Mouse (Mus musculus): Measurements from ENCODE around the gene Dvl1. TPM values are rescaled to one million over a fixed set of nuclear protein-coding genes. Genes with fewer than 3 reads are reported as not detected.

Dvl1 gene
- 10 to 100 TPM; 72.9 to 75.8 TPM for total RNA-seq (2021)
- long read RNA-seq, experiment 1, transcript Dvl1-201 (15 exons, 3,358 nt) = major isoform, 56 of 146 reads
- long read RNA-seq, experiment 1, partial matches to known transcripts = 7 of 146 reads
- long read RNA-seq, experiment 1, other reads (novel, unspliced or antisense) = 81 of 146 reads
- long read RNA-seq, experiment 2, transcript Dvl1-201 (15 exons, 3,358 nt) = major isoform, 56 of 177 reads
- long read RNA-seq, experiment 2, transcript Dvl1-206 (14 exons, 3,284 nt) = minor isoform, 7 of 177 reads
- long read RNA-seq, experiment 2, partial matches to known transcripts = 31 of 177 reads
- long read RNA-seq, experiment 2, other reads (novel, unspliced or antisense) = 83 of 177 reads

DNA sequence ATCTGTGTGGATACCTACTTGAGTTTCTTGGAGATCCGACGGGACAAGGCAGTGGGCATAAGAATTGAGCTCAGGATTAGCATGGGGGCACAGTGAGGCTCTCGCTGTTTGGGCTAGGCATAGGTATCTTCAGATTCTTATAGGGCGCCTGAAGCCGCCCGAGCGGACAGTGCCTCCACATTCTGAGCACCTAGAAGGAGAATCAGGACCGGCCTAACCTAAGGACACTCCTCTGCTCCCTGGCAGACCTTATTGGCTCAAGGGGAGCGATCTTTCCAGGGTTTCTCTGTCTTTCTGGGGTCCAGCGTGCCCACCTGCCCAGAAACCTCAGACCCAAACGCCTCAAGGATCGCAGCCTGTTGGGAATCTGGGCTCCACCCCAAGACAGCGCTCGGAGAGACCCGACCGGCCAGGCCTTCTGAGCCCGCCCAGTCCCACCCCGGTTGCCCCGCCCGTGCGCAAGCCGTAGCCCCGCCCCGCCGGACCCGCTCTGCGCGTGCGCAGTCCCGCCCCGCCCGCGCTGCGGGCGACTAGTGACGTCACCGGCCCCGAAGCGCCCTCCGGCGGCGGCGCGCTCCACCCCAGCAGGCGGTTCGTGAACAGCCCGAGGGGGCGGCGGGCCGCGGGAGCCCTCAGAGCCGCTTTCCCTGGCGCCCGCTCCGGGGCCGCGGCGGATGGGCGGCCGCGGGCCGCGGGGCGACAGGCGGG lies at the start of gene Dvl1:
Gene Dvl1, plus strand, starts transcription at position 532 of the 708 bp plus-strand sequence.
- peak; percentile 94 to 95 for DNase-seq (ENCODE audit: low spot score in 2 of 2)

- DNase-seq (ENCODE audit: low spot score in 2 of 2) = no peak
Measured at GRCm38 (mm10) chr4:155802075-155802474, 45.1 kb upstream of the Dvl1 start.

DNA sequence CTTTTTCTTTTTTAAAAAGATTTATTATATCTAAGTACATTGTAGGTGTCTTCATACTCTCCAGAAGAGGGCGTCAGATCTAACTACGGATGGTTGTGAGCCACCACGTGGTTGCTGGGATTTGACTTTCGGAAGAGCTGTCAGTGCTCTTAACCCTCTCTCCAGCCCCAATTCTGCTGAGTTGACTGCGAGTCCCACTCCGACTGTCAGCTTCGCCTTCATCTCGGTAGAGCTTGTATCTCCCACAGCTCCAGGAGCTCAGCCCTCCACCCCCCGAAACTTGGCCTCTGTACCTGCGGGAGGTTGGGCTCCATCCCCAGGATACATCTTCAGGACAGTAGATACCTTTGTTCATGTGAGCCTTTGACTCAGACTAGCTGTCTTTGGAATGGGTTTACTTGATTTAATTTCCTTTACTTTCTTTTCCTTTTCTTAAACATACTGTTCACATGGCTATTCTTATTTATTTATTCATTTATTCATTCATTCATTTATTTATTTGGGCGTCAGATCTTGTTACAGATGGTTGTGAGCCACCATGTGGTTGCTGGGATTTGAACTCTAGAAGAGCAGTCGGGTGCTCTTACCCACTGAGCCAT lies 44.4 kb upstream of the Dvl1 start, which contains the start of gene Mrpl20:
Gene Mrpl20, plus strand, starts transcription at position 138 of the 599 bp plus-strand sequence.
- no peak for DNase-seq (ENCODE audit: low spot score in 2 of 2)

GRCm38 (mm10) chr4:155803340-155804041 lies 43.7 kb upstream of the Dvl1 start:
- DNase-seq (ENCODE audit: low spot score in 2 of 2) = peak; percentile 96 to 98

DNA sequence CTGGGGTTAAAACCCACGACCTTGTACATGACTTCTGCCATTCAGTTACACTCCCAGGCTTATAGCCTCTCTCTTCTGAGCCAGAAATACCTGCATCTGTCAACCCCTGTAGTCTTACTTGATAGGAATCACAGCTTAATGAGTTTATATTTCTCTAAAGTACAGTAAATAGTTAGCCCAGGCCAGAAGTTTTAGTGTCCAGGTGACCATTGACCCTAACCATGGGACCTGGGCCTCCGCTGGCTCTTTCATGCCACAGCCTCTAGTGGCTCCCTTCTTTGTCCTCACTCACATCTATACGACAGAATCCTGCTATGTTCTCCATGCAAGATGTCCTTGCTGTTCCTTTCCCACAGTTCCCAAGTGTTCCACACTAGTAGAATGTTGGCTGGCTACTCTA lies 39.4 kb upstream of the Dvl1 start:
- DNase-seq (ENCODE audit: low spot score in 2 of 2) = no peak

DNA sequence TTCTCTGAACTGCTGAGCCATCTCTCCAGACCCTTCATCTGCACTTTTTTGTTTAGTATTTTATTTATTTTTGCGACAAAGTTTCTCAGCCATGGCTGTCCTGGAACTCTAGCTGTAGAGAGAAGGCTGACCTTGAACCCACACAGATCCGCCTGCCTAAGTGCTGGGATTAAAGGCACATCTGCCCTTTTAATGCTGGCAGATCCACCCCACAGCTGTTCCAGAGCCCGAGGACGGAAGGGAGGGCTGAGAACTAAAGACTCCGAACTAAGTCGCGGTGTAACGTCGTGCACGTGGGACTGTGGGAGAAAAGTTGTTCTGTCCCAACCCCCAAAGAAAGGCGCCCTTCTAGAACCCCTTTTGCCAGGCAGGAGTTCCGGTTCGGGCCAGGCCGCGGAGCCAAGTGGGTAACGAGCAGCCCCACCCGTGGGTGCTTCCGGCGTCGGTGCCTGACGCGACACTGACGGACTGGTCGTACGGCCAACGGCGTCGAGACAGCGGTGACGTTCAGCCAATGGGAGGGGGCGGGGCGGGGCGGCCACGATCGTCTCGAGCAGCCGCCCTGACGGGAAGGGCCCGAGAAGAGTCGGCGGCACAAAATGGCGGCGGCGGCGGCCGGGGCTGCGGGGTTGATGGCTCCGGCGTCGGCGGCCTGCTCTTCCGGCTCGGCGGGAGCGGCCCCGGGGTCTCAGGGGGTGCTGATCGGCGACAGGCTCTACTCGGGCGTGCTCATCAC lies 35.1 kb upstream of the Dvl1 start, which contains the start of gene Ccnl2:
Gene Ccnl2, plus strand, starts transcription at position 561 of the 736 bp plus-strand sequence.
- peak; percentile 90 to 94 for DNase-seq (ENCODE audit: low spot score in 2 of 2)

- DNase-seq (ENCODE audit: low spot score in 2 of 2) = peak in 1 of 2 experiments; percentile 26
Measured at GRCm38 (mm10) chr4:155812665-155813181, 34.5 kb upstream of the Dvl1 start.

GRCm38 (mm10) chr4:155817533-155817932 lies 29.7 kb upstream of the Dvl1 start:
- DNase-seq (ENCODE audit: low spot score in 2 of 2) = no peak

DNA sequence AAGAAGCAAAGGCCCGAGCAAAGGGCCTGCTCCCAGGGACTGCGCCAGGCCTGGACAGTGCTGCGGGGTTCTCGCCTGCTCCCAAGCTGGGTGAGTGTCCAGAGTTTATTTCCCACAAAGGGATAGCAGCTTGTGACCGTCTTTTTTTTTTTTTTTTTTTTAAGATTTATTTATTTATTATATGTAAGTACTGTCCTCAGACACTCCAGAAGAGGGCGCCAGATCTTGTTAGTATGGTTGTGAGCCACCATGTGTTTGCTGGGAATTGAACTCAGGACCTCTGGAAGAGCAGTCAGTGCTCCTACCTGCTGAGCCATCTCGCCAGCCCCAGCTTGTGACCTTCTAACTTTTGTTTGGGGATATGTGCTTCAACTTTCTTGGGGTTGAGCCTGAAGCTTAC lies 26.2 kb upstream of the Dvl1 start:
- no peak for DNase-seq (ENCODE audit: low spot score in 2 of 2)

DNA sequence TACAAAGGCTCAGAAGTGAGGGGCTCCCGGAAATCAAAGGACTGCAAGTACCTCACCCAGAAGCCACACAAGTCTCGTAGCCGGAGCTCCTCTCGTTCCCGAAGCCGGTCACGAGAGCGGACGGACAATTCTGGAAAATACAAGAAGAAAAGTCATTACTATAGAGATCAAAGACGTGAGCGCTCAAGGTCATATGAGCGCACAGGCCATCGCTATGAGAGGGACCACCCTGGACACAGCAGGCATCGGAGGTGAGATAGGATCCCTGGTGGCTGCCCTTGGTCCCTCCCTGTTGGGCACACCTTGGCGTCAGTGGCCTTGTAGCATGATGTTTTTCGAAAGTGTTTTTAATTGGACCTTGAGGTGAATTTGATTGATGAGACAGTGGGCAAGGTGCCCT lies 23.8 kb upstream of the Dvl1 start:
- DNase-seq (ENCODE audit: low spot score in 2 of 2) = no peak

GRCm38 (mm10) chr4:155829866-155830265 lies 17.3 kb upstream of the Dvl1 start:
- no peak for DNase-seq (ENCODE audit: low spot score in 2 of 2)

- no peak for DNase-seq (ENCODE audit: low spot score in 2 of 2)
Measured at GRCm38 (mm10) chr4:155830596-155830995, 16.6 kb upstream of the Dvl1 start.

- peak; percentile 96 to 97 for DNase-seq (ENCODE audit: low spot score in 2 of 2)
Measured at GRCm38 (mm10) chr4:155831205-155831766, 15.9 kb upstream of the Dvl1 start, which contains the start of gene Aurkaip1. Gene Aurkaip1, plus strand, starts transcription at chr4:155831272.

- no peak for DNase-seq (ENCODE audit: low spot score in 2 of 2)
Measured at GRCm38 (mm10) chr4:155831831-155832230, 15.4 kb upstream of the Dvl1 start.

- no peak for DNase-seq (ENCODE audit: low spot score in 2 of 2)
Measured at GRCm38 (mm10) chr4:155832321-155832720, 14.9 kb upstream of the Dvl1 start.

DNA sequence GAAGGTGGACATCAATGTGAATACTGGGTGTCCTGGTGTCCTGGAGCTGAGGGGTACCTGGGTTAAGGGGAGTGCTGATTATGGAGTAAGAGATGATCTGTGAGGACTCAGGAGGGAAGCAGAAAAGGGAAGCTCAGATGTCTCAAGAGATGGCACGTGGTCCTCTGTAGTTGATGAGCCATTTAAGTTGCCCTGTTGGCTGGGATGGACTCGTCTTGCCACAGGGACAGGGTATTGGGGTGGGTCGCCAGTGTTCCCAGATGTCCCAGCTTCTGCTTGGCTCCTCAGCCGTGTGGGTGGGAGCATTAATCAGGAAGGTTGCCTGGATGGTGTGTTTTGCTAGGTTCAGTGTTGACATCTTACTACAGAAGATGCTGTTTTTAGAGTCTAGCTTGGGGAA lies 14.0 kb upstream of the Dvl1 start:
- no peak for DNase-seq (ENCODE audit: low spot score in 2 of 2)

GRCm38 (mm10) chr4:155833836-155834235 lies 13.4 kb upstream of the Dvl1 start:
- DNase-seq (ENCODE audit: low spot score in 2 of 2) = peak; percentile 80 to 83

DNA sequence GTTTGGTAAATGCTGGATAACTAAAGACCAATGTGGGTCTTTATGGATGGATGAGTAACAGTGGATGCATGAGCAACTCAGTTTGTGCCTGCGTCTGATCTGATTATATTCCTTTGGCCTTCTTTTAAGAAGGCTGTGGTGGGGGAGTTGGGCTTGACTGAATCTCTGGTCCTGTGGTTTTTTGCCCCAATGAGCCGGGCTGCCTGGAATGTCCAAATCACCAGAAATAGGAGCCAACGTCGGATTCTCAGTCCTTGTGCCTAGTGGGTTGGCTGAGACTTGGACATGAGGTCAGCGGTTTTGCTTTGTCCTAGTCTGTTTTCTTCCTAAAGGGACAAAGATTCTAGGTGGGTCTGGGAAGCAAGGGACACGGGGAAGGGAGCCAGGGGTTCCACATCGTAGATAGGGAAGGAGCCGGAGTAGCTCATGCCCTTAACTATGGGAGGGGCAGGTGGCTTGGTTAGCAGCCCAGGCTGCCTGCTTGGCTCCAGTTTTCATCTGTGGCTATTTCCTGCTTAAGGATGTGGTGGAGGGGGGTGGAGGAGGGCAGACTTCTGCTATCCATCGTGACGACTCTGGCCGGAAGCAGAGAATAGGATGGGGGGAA lies 9.7 kb upstream of the Dvl1 start:
- no peak for DNase-seq (ENCODE audit: low spot score in 2 of 2)
